Mouse (Mus musculus): ENCODE measurements around the gene Setd1b.

DNA sequence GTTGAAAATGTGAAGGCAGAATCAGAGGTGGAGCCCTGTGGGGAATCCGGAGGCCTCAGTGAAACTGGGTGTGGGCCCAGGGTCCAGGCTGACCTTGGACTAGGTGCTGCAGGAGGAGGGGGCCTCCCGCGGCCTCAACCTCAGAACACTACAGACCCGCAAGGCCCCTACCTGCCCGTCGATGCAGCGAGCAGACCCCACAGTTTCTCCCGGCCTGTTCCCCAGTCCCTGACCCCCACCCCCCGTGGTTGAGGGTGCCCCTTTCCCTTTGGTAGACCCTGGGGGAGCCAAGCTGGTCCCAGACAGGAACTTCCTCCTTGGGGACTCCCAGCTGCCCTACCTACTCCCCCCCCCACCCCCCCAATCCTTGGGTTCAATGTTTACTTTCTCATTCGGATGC, 24.4 kb downstream of the Setd1b start:
- TF ChIP-seq UBTF (IDR thresholded peaks at IDR 0.05; ENCODE audit: low read depth, low read length) = no peak
- TF ChIP-seq EP300 (IDR thresholded peaks at IDR 0.05; ENCODE audit: low read length) = no peak
- no peak for TF ChIP-seq PAX5 (IDR thresholded peaks at IDR 0.05; ENCODE audit: low read length)
- TF ChIP-seq MEF2A (IDR thresholded peaks at IDR 0.05; ENCODE audit: borderline replicate concordance, low read depth, low read length) = no peak
- no peak for TF ChIP-seq CTCF (conservative IDR thresholded peaks at IDR 0.05 in 1 of 2, IDR thresholded peaks at IDR 0.05 in 1 of 2; ENCODE audit: low read depth in 2 of 2, low read length in 2 of 2)
- TF ChIP-seq USF1 (IDR thresholded peaks at IDR 0.05; ENCODE audit: low read depth, low read length) = no peak
- no peak for TF ChIP-seq TCF12 (IDR thresholded peaks at IDR 0.05; ENCODE audit: low read depth, low read length)
- TF ChIP-seq ZKSCAN1 (IDR thresholded peaks at IDR 0.05; ENCODE audit: borderline replicate concordance, low read depth, low read length) = no peak
- no peak for TF ChIP-seq HCFC1 (IDR thresholded peaks at IDR 0.05; ENCODE audit: low read depth, low read length)
- no peak for TF ChIP-seq MAFK (IDR thresholded peaks at IDR 0.05; ENCODE audit: insufficient replicate concordance, low read length)
- TF ChIP-seq NELFE (IDR thresholded peaks at IDR 0.05; ENCODE audit: low read depth, low read length) = no peak
- no peak for TF ChIP-seq JUND (conservative IDR thresholded peaks at IDR 0.05; ENCODE audit: low read depth, low read length)
- TF ChIP-seq MXI1 (IDR thresholded peaks at IDR 0.05; ENCODE audit: low read depth, low read length) = no peak
